Mouse (Mus musculus) forebrain, embryonic 13.5 days (tissue): ENCODE data around the gene Sept9. TPM values are rescaled to one million over a fixed set of nuclear protein-coding genes. Genes with fewer than 3 reads are reported as not detected.
A peak's percentile ranks its signal among the peaks of the same experiment; 100 is the strongest.

Experiments used
- ATAC-seq: fragments of 200-750 bp; cut with Nextera tagmentation; 2 replicates; pipeline ENCODE4 v1.8.0; 2017
- H3K27ac ChIP-seq: fragments of 300-500 bp; sonication (generic); 2 replicates; pipeline ENCODE4 v1.5.1; 2015; ENCODE audit warnings: inconsistent platforms, mild to moderate bottlenecking, moderate library complexity
- H3K27me3 ChIP-seq: fragments of 300-500 bp; sonication (generic); 2 replicates; pipeline ENCODE4 v1.6.1; 2015; ENCODE audit warnings: mild to moderate bottlenecking, inconsistent platforms
- H3K36me3 ChIP-seq: fragments of 300-500 bp; sonication (generic); 2 replicates; pipeline ENCODE4 v1.6.1; 2015; ENCODE audit warnings: mild to moderate bottlenecking, inconsistent platforms; ENCODE audit not compliant: poor library complexity, severe bottlenecking
- H3K4me1 ChIP-seq: fragments of 300-500 bp; sonication (generic); 2 replicates; pipeline ENCODE4 v1.6.1; 2015; ENCODE audit warnings: inconsistent platforms
- H3K4me2 ChIP-seq: fragments of 300-500 bp; sonication (generic); 2 replicates; pipeline ENCODE4 v1.6.1; 2015; ENCODE audit warnings: inconsistent platforms, mild to moderate bottlenecking, moderate library complexity
- H3K4me3 ChIP-seq: fragments of 300-500 bp; sonication (generic); 2 replicates; pipeline ENCODE4 v1.5.1; 2015; ENCODE audit warnings: mild to moderate bottlenecking, inconsistent platforms
- H3K9ac ChIP-seq: fragments of 300-500 bp; sonication (generic); 2 replicates; pipeline ENCODE4 v1.6.1; 2015; ENCODE audit warnings: mild to moderate bottlenecking, inconsistent platforms
- H3K9me3 ChIP-seq: fragments of 300-500 bp; sonication (generic); replicated peaks from 2 replicates; pipeline ENCODE4 v1.6.1; 2016; ENCODE audit warnings: inconsistent platforms
- WGBS: fragments of 180-500 bp; shearing (Covaris S2); methylation state at CpG from one replicate; pipeline ENCODE4 v1.1.7; 2015; 5-methylcytosine and 5-hydroxymethylcytosine counted together
- polyA plus RNA-seq: library from polyadenylated mRNA; unstranded; fragments of >200 nt; fragmentation: Nextera tagmentation; extraction: Ambion mirVana; gene quantifications from 2 replicates; pipeline ENCODE4 v1.2.1, GENCODE M21; 2015

Gene Sept9
- polyA plus RNA-seq, 1 experiment from 2014 or later: 142 TPM

GRCm38 (mm10) chr11:117242339-117243084, 43.1 kb downstream of the Sept9 start:
- peaks cover 4% of the 10 kb centered on the region; the same call in 1 of the 2 replicates for H3K4me1 ChIP-seq
- H3K9me3 ChIP-seq: no peaks in the 10 kb centered on the region
- 93% methylated on average over 10 of the region's 10 CpGs for WGBS
- ATAC-seq: no peak
- no peak overlapping the region for H3K27ac ChIP-seq
- H3K4me3 ChIP-seq: no peak overlapping the region
- H3K27me3 ChIP-seq: 0 out of 2 replicates have a peak, but pooled peaks cover 1% of the 10 kb centered on the region
- no peak overlapping the region for H3K4me2 ChIP-seq
- H3K36me3 ChIP-seq: no peaks in the 10 kb centered on the region
- H3K9ac ChIP-seq: no peak overlapping the region

- no peaks in the 10 kb centered on the region for H3K9me3 ChIP-seq
- no peak overlapping the region for H3K4me2 ChIP-seq
- peaks cover 7% of the 10 kb centered on the region for H3K4me1 ChIP-seq
- H3K36me3 ChIP-seq: no peaks in the 10 kb centered on the region
- ATAC-seq: no peak
- 78% methylated on average over 12 of the region's 12 CpGs for WGBS
- H3K4me3 ChIP-seq: no peak overlapping the region
- no peaks in the 10 kb centered on the region for H3K27me3 ChIP-seq
- no peak overlapping the region for H3K9ac ChIP-seq
- no peak overlapping the region for H3K27ac ChIP-seq
These were observed 44.3 kb downstream of the Sept9 start for GRCm38 (mm10) chr11:117243536-117244290.

- Histone ChIP-seq H3K4me3 (no peak overlapping the region), H3K9ac (no peak overlapping the region), H3K4me2 (no peak overlapping the region), H3K4me1 (peaks cover 18% of the 10 kb centered on the region), H3K9me3 (no peaks in the 10 kb centered on the region), H3K27ac (no peak overlapping the region), H3K27me3 (no peaks in the 10 kb centered on the region), H3K36me3 (no peaks in the 10 kb centered on the region)
- 49% methylated on average over 8 of the region's 8 CpGs for WGBS
- no peak for ATAC-seq
These were observed 45.7 kb downstream of the Sept9 start for GRCm38 (mm10) chr11:117245041-117245725.

- H3K36me3 ChIP-seq: no peaks in the 10 kb centered on the region
- ATAC-seq: no peak
- H3K9me3 ChIP-seq: no peaks in the 10 kb centered on the region
- H3K4me1 ChIP-seq: peaks cover 18% of the 10 kb centered on the region
- H3K4me2 ChIP-seq: no peak overlapping the region
- H3K27ac ChIP-seq: no peak overlapping the region
- H3K4me3 ChIP-seq: no peak overlapping the region
- 74% methylated on average over 3 of the region's 3 CpGs for WGBS
- no peaks in the 10 kb centered on the region for H3K27me3 ChIP-seq
- no peak overlapping the region for H3K9ac ChIP-seq
These were observed 46.4 kb downstream of the Sept9 start for GRCm38 (mm10) chr11:117245846-117246245.

GRCm38 (mm10) chr11:117246286-117246685, 46.8 kb downstream of the Sept9 start:
- Histone ChIP-seq H3K27ac (no peak overlapping the region), H3K9me3 (no peaks in the 10 kb centered on the region), H3K9ac (no peak overlapping the region), H3K27me3 (no peaks in the 10 kb centered on the region), H3K4me1 (peaks cover 21% of the 10 kb centered on the region), H3K4me2 (no peak overlapping the region), H3K36me3 (no peaks in the 10 kb centered on the region), H3K4me3 (no peak overlapping the region)
- ATAC-seq: no peak
- 86% methylated on average over 8 of the region's 8 CpGs for WGBS

GRCm38 (mm10) chr11:117246981-117247431, 47.5 kb downstream of the Sept9 start:
- no peak overlapping the region for H3K4me2 ChIP-seq
- no peaks in the 10 kb centered on the region for H3K27me3 ChIP-seq
- H3K9ac ChIP-seq: no peak overlapping the region
- no peaks in the 10 kb centered on the region for H3K36me3 ChIP-seq
- WGBS: 76% methylated on average over 9 of the region's 9 CpGs
- no peak overlapping the region for H3K27ac ChIP-seq
- H3K9me3 ChIP-seq: no peaks in the 10 kb centered on the region
- H3K4me1 ChIP-seq: peaks cover 21% of the 10 kb centered on the region
- H3K4me3 ChIP-seq: no peak overlapping the region
- no peak for ATAC-seq

GRCm38 (mm10) chr11:117247541-117247940, 48.1 kb downstream of the Sept9 start:
- Histone ChIP-seq H3K9ac (no peak overlapping the region), H3K4me3 (no peak overlapping the region), H3K36me3 (no peaks in the 10 kb centered on the region), H3K27ac (no peak overlapping the region), H3K9me3 (no peaks in the 10 kb centered on the region), H3K4me2 (no peak overlapping the region), H3K27me3 (no peaks in the 10 kb centered on the region), H3K4me1 (peaks cover 21% of the 10 kb centered on the region)
- no peak for ATAC-seq
- 78% methylated on average over 5 of the region's 5 CpGs for WGBS

GRCm38 (mm10) chr11:117248734-117249248, 49.3 kb downstream of the Sept9 start:
- no peak overlapping the region for H3K4me3 ChIP-seq

GRCm38 (mm10) chr11:117249282-117249984, 50.0 kb downstream of the Sept9 start:
- Histone ChIP-seq H3K4me1 (peaks cover 28% of the 10 kb centered on the region), H3K27ac (peak overlapping the region; percentile 12), H3K27me3 (no peaks in the 10 kb centered on the region), H3K4me3 (no peak overlapping the region), H3K4me2 (no peak overlapping the region), H3K9me3 (no peaks in the 10 kb centered on the region), H3K36me3 (no peaks in the 10 kb centered on the region), H3K9ac (no peak overlapping the region)
- no peak for ATAC-seq
- 73% methylated on average over 18 of the region's 18 CpGs for WGBS

More at GRCm38 (mm10) chr11:117248734-117249248, 49.3 kb downstream of the Sept9 start:
- Histone ChIP-seq H3K27ac (peak overlapping the region; percentile 12), H3K36me3 (no peaks in the 10 kb centered on the region), H3K4me1 (peaks cover 21% of the 10 kb centered on the region), H3K9me3 (no peaks in the 10 kb centered on the region), H3K9ac (peak overlapping the region; percentile 12; the same call in 1 of the 2 replicates), H3K4me2 (no peak overlapping the region), H3K27me3 (no peaks in the 10 kb centered on the region)
- ATAC-seq: peak; percentile 73
- 42% methylated on average over 11 of the region's 11 CpGs for WGBS

- Histone ChIP-seq H3K36me3 (no peaks in the 10 kb centered on the region), H3K4me3 (no peak overlapping the region), H3K9me3 (no peaks in the 10 kb centered on the region), H3K9ac (no peak overlapping the region), H3K27ac (no peak overlapping the region), H3K4me2 (no peak overlapping the region), H3K27me3 (no peaks in the 10 kb centered on the region), H3K4me1 (peaks cover 28% of the 10 kb centered on the region)
- WGBS: 92% methylated on average over 22 of the region's 22 CpGs
- no peak for ATAC-seq
These were observed 50.8 kb downstream of the Sept9 start for GRCm38 (mm10) chr11:117249985-117250928.
